Mouse (Mus musculus) limb, embryonic 11.5 days (tissue): ENCODE measurements around the gene Ide. TPM values are rescaled to one million over a fixed set of nuclear protein-coding genes. Genes with fewer than 3 reads are reported as not detected.
A peak's percentile ranks its signal among the peaks of the same experiment; 100 is the strongest.

Experiments used
- ATAC-seq: fragments of 200-750 bp; cut with Nextera tagmentation; 2 replicates; pipeline ENCODE4 v1.8.0; 2017; ENCODE audit warnings: low read depth; ENCODE audit not compliant: insufficient number of reproducible peaks, low FRiP score, low TSS enrichment
- DNase-seq: peaks from one replicate; pipeline ENCODE4 v3.0.0-alpha.2; 2015; ENCODE audit warnings: low spot score
- H3K27ac ChIP-seq: fragments of 300-500 bp; sonication (generic); replicated peaks from 2 replicates; pipeline ENCODE4 v1.5.1; 2014; ENCODE audit warnings: low read depth, mild to moderate bottlenecking, low read length
- H3K27me3 ChIP-seq: fragments of 300-500 bp; sonication (generic); 2 replicates; pipeline ENCODE4 v1.6.1; 2014; ENCODE audit warnings: mild to moderate bottlenecking, low read length, mixed read lengths; ENCODE audit not compliant: control insufficient read depth, insufficient read depth
- H3K36me3 ChIP-seq: fragments of 300-500 bp; sonication (generic); 2 replicates; pipeline ENCODE4 v1.6.1; 2014; ENCODE audit warnings: mild to moderate bottlenecking, low read length, moderate library complexity, mixed read lengths; ENCODE audit not compliant: control insufficient read depth, insufficient read depth
- H3K4me1 ChIP-seq: fragments of 300-500 bp; sonication (generic); 2 replicates; pipeline ENCODE4 v1.6.1; 2014; ENCODE audit warnings: low read length, mixed read lengths; ENCODE audit not compliant: control insufficient read depth, insufficient read depth
- H3K4me2 ChIP-seq: fragments of 300-500 bp; sonication (generic); 2 replicates; pipeline ENCODE4 v1.6.1; 2014; ENCODE audit warnings: low read depth, mild to moderate bottlenecking, moderate library complexity; ENCODE audit not compliant: severe bottlenecking
- H3K4me3 ChIP-seq: fragments of 300-500 bp; sonication (generic); 2 replicates; pipeline ENCODE4 v1.5.1; 2014; ENCODE audit warnings: low read depth, low read length
- H3K9ac ChIP-seq: fragments of 300-500 bp; sonication (generic); 2 replicates; pipeline ENCODE4 v1.6.1; 2014; ENCODE audit warnings: mild to moderate bottlenecking, low read length
- H3K9me3 ChIP-seq: fragments of 300-500 bp; sonication (generic); 2 replicates; pipeline ENCODE4 v1.6.1; 2016; ENCODE audit warnings: low read length; ENCODE audit not compliant: control insufficient read depth
- WGBS: fragments of 180-500 bp; shearing (Covaris S2); extraction: QIAGEN DNeasy Blood & Tissue Kit; methylation state at CpG from one replicate; pipeline ENCODE4 v1.1.7; 2014; 5-methylcytosine and 5-hydroxymethylcytosine counted together
- polyA plus RNA-seq: library from polyadenylated mRNA; unstranded; fragments of >200 nt; fragmentation: Nextera tagmentation; extraction: Ambion mirVana; gene quantifications from 2 replicates; pipeline ENCODE4 v1.2.1, GENCODE M21; 2014

Ide gene
- 40.5 and 48.9 TPM in 2 replicates for polyA plus RNA-seq

DNA sequence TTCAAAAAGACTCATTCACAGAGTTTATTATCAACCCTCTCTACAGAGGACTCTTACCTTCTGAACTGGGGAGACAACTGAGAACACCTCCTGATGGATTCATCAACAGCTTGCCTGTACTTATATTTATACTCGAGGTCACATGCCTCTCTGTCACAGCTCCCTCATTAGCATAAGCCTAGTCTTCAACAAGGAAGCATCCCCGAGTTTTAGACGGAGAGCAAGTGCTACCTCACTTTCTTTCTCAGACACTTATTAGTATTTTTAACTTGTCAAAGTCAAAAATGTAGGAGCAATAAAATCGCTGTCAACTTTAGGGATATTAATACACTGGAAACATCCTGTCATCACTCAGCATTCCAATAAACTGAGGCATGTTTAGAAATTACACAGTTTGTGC lies at the start of gene Ide:
Ide (minus strand) TSS at position 101 of the 400 bp plus-strand sequence.
- 76% methylated on average over 4 of the region's 4 CpGs for WGBS
- H3K4me3 ChIP-seq, result no peak within 1 kb of the TSS
- no peaks in the 10 kb centered on the region for H3K9me3 ChIP-seq
- DNase-seq, result no peak
- ATAC-seq, result no peak
- no peaks in the 10 kb centered on the region for H3K27me3 ChIP-seq
- H3K36me3 ChIP-seq, result no peaks in the 10 kb centered on the region
- H3K27ac ChIP-seq, result no peak within 1 kb of the TSS
- no peaks in the 10 kb centered on the region for H3K4me1 ChIP-seq
- H3K4me2 ChIP-seq, result no peak within 1 kb of the TSS
- no peak within 1 kb of the TSS for H3K9ac ChIP-seq

GRCm38 (mm10) chr19:37386126-37386525 lies 48.5 kb upstream of the Ide start:
- no peak overlapping the region for H3K4me2 ChIP-seq
- no peak for ATAC-seq
- no peak for DNase-seq
- no peaks in the 10 kb centered on the region for H3K27me3 ChIP-seq
- no peaks in the 10 kb centered on the region for H3K4me1 ChIP-seq
- no peak overlapping the region for H3K27ac ChIP-seq
- H3K36me3 ChIP-seq, result peaks cover 14% of the 10 kb centered on the region; the same call in 1 of the 2 replicates
- H3K9ac ChIP-seq, result no peak overlapping the region
- H3K9me3 ChIP-seq, result no peaks in the 10 kb centered on the region
- no peak overlapping the region for H3K4me3 ChIP-seq
- WGBS, result 81% methylated on average over 3 of the region's 3 CpGs

DNA sequence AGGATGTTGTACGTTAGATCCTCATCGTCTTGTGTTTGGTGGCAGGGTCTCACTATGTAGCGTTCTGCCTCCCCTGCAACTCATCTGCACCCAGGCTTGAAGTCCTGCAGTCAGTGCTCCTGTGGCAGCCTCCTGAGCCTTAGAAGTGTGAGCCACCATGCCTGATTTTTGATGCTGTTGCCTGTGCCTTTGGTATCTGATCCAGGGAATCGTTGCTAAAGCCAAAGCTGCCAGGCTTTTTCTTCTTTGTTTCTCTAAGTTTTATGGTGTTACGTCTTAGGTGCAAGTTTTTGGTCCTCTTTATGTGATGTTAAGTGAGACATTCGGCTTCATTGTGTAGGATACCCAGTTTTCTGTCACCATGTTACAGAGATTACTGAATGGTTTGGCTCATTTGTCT lies 41.2 kb upstream of the Ide start:
- Histone ChIP-seq H3K27me3 (no peaks in the 10 kb centered on the region), H3K4me2 (no peak overlapping the region; the same call in 1 of the 2 replicates), H3K4me3 (no peak overlapping the region), H3K4me1 (0 out of 2 replicates have a peak, but pooled peaks cover 3% of the 10 kb centered on the region), H3K36me3 (no peaks in the 10 kb centered on the region), H3K9ac (no peak overlapping the region), H3K27ac (no peak overlapping the region), H3K9me3 (no peaks in the 10 kb centered on the region)
- no peak for ATAC-seq
- WGBS, result 80% methylated on average over 6 of the region's 6 CpGs
- DNase-seq, result no peak

- Histone ChIP-seq H3K36me3 (no peaks in the 10 kb centered on the region), H3K9ac (peak overlapping the region; percentile 40), H3K4me1 (0 out of 2 replicates have a peak, but pooled peaks cover 3% of the 10 kb centered on the region), H3K27me3 (no peaks in the 10 kb centered on the region), H3K4me2 (peak overlapping the region; percentile 55), H3K27ac (no peak overlapping the region), H3K9me3 (no peaks in the 10 kb centered on the region), H3K4me3 (peak overlapping the region; percentile 82)
- whole genome bisulfite sequencing, result 30% methylated on average over 8 of the region's 8 CpGs
- ATAC-seq (no peak), DNase-seq (no peak)
Observed at GRCm38 (mm10) chr19:37377404-37377990, 39.8 kb upstream of the Ide start.

DNA sequence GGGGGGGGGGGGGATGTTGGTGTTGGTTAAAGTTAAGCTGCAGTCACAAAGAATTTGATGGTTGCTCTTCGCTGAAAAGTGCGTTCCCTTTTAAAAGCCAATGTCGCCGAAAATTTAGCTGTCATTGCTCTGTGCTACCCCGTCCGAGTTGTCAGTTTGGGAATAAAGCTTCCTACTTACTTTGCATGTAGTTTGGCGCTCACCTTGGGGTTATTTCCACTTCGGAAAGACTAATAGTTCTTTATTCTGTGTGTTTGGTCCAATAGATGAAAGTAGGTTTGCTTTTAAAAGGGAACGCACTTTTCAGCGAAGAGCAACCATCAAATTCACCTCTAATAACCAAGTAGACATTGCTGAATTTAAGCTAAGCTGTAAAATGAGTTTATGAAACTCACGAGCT lies 39.2 kb upstream of the Ide start:
- ATAC-seq, result no peak
- Histone ChIP-seq H3K27ac (no peak overlapping the region; the same call in 1 of the 2 replicates), H3K9ac (peak overlapping the region; percentile 75), H3K4me3 (peak overlapping the region; percentile 82), H3K4me1 (0 out of 2 replicates have a peak, but pooled peaks cover 3% of the 10 kb centered on the region), H3K4me2 (peak overlapping the region; percentile 55), H3K36me3 (no peaks in the 10 kb centered on the region), H3K9me3 (no peaks in the 10 kb centered on the region), H3K27me3 (no peaks in the 10 kb centered on the region)
- 1% methylated on average over 11 of the region's 11 CpGs for WGBS
- DNase-seq, result no peak

- Histone ChIP-seq H3K4me3 (peak within 1 kb of the TSS; percentile 82), H3K27me3 (no peaks in the 10 kb centered on the region), H3K9ac (peak within 1 kb of the TSS; percentile 75), H3K4me1 (0 out of 2 replicates have a peak, but pooled peaks cover 3% of the 10 kb centered on the region), H3K36me3 (no peaks in the 10 kb centered on the region), H3K9me3 (no peaks in the 10 kb centered on the region), H3K27ac (peak within 1 kb of the TSS; percentile 93), H3K4me2 (peak within 1 kb of the TSS; percentile 60)
- under 1% methylated on average over 73 of the region's 73 CpGs for WGBS
- DNase-seq (peak; percentile 95), ATAC-seq (peak; percentile 98)
Observed at GRCm38 (mm10) chr19:37375755-37376615, 38.3 kb upstream of the Ide start, which contains the start of gene Kif11. Kif11 (plus strand) TSS chr19:37376403.

GRCm38 (mm10) chr19:37374941-37375754 lies 37.5 kb upstream of the Ide start:
- H3K4me2 ChIP-seq, result peak overlapping the region; percentile 60
- no peaks in the 10 kb centered on the region for H3K9me3 ChIP-seq
- DNase-seq (no peak), ATAC-seq (no peak)
- 0 out of 2 replicates have a peak, but pooled peaks cover 3% of the 10 kb centered on the region for H3K4me1 ChIP-seq
- peak overlapping the region; percentile 93 for H3K27ac ChIP-seq
- H3K36me3 ChIP-seq, result no peaks in the 10 kb centered on the region
- no peaks in the 10 kb centered on the region for H3K27me3 ChIP-seq
- peak overlapping the region; percentile 82 for H3K4me3 ChIP-seq
- 23% methylated on average over 7 of the region's 7 CpGs for WGBS
- peak overlapping the region; percentile 75 for H3K9ac ChIP-seq

DNA sequence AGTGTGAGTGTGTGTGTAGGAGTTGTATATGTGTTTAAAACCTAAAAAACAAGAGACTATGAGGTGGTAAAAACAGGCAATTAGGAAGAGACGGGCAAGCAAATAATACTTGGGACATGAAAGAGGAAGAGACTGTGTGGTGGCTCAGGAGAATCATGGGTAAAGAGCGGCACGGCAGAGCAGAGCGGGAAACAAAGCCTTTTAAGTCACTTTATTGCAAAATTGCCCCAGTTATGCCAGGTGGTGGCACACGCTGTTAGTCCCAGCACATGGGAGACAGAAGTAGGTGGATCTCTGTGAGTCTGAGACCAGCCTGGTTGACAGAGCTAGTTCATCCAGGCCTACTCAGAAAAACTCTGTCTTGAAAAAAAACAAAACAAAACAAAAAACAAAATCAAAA lies 32.7 kb upstream of the Ide start:
- Histone ChIP-seq H3K9me3 (no peaks in the 10 kb centered on the region), H3K27ac (no peak overlapping the region), H3K4me2 (no peak overlapping the region), H3K36me3 (no peaks in the 10 kb centered on the region; the same call in 1 of the 2 replicates), H3K27me3 (no peaks in the 10 kb centered on the region), H3K9ac (no peak overlapping the region), H3K4me3 (no peak overlapping the region), H3K4me1 (no peaks in the 10 kb centered on the region)
- WGBS, result 84% methylated on average over 5 of the region's 5 CpGs
- ATAC-seq (no peak), DNase-seq (no peak)
